Mouse (Mus musculus): Measurements from ENCODE around the gene Gpr173. TPM values are rescaled to one million over a fixed set of nuclear protein-coding genes. Genes with fewer than 3 reads are reported as not detected.

Gene Gpr173
- total and polyA plus RNA-seq, 3 experiments, result not detected

GRCm38 (mm10) chrX:152342358-152342901, 26.1 kb downstream of the Gpr173 start, which contains the start of gene Tspyl2:
TSS of gene Tspyl2 (minus strand) at chrX:152342425.
- H3K27ac ChIP-seq (ENCODE audit: insufficient read depth, low read depth), result no peak within 1 kb of the TSS
- dilution Hi-C loops (cut with MboI; ENCODE audit: extremely low pct_ligation_motif_present, extremely low pct_unique_long_range_greater_than_20kb, low sequenced_read_pairs) (no loop called here), in situ Hi-C loops (cut with MboI; ENCODE audit: low pct_ligation_motif_present, low pct_unique_long_range_greater_than_20kb, low sequenced_read_pairs) (no loop called here)
- H3K36me3 ChIP-seq (replicated peaks in 1 of 2; ENCODE audit: control insufficient read depth in 1 of 2, insufficient read depth in 1 of 2, low read length in 1 of 2), result peaks cover 14 to 34% of the 10 kb centered on the region in 2 experiments
- H3K9ac ChIP-seq (ENCODE audit: insufficient read depth, low read depth), result peak within 1 kb of the TSS; percentile 94
- TF ChIP-seq KAT2A (IDR thresholded peaks at IDR 0.05; ENCODE audit: insufficient replicate concordance, low read length), result no peak
- TF ChIP-seq NELFE (IDR thresholded peaks at IDR 0.05; ENCODE audit: low read depth, low read length), result peak; percentile 56; the same call in 1 of the 2 replicates
- no peak for TF ChIP-seq ZKSCAN1 (IDR thresholded peaks at IDR 0.05; ENCODE audit: borderline replicate concordance, low read depth, low read length)
- TF ChIP-seq TBP (conservative IDR thresholded peaks at IDR 0.05; ENCODE audit: low read depth, low read length), result peak; percentile 9; the same call in 1 of the 2 replicates
- TF ChIP-seq BHLHE40 (IDR thresholded peaks at IDR 0.05; ENCODE audit: low read depth, low read length), result peak; percentile 91
- peak; percentile 51; the same call in 1 of the 2 replicates for TF ChIP-seq MXI1 (IDR thresholded peaks at IDR 0.05; ENCODE audit: low read depth, low read length)
- TF ChIP-seq ZMIZ1 (IDR thresholded peaks at IDR 0.05; ENCODE audit: low read depth, low read length), result peak; percentile 42; the same call in 1 of the 2 replicates
- TF ChIP-seq MAZ (IDR thresholded peaks at IDR 0.05; ENCODE audit: low read depth, low read length), result peak; percentile 24
- TF ChIP-seq HCFC1 (IDR thresholded peaks at IDR 0.05; ENCODE audit: low read depth, low read length), result peak; percentile 70
- TF ChIP-seq CHD2 (IDR thresholded peaks at IDR 0.05; ENCODE audit: low read length), result peak; percentile 91
- no peak for TF ChIP-seq ZC3H11A (IDR thresholded peaks at IDR 0.05; ENCODE audit: low read depth, low read length)
- no peak for TF ChIP-seq ETS1 (conservative IDR thresholded peaks at IDR 0.05; ENCODE audit: low read depth, low read length)
- TF ChIP-seq MAFK (IDR thresholded peaks at IDR 0.05; ENCODE audit: insufficient replicate concordance, low read length), result no peak
- TF ChIP-seq ZNF384 (IDR thresholded peaks at IDR 0.05; ENCODE audit: low read depth, low read length), result no peak
- TF ChIP-seq NRF1 (IDR thresholded peaks at IDR 0.05; ENCODE audit: low read depth, low read length), result peak; percentile 62
- peak; percentile 28; the same call in 1 of the 2 replicates for TF ChIP-seq TCF12 (IDR thresholded peaks at IDR 0.05; ENCODE audit: low read depth, low read length)
- peak; percentile 68 for TF ChIP-seq POLR2A (IDR thresholded peaks at IDR 0.05; ENCODE audit: low read depth, low read length)
- no peak for TF ChIP-seq PAX5 (IDR thresholded peaks at IDR 0.05; ENCODE audit: low read length)
- TF ChIP-seq ELF1 (IDR thresholded peaks at IDR 0.05; ENCODE audit: low read depth, low read length), result peak; percentile 43; the same call in 1 of the 2 replicates
- TF ChIP-seq EP300 (IDR thresholded peaks at IDR 0.05; ENCODE audit: low read length), result no peak
- no peaks in the 10 kb centered on the region for H3K27me3 ChIP-seq (replicated peaks)
- peak within 1 kb of the TSS; percentile 50 for H3K4me2 ChIP-seq (ENCODE audit: insufficient read depth, low read depth, poor library complexity, severe bottlenecking)
- H3K79me2 ChIP-seq (replicated peaks; ENCODE audit: control insufficient read depth, extremely low read depth, insufficient read depth, poor library complexity, severe bottlenecking), result no peaks in the 10 kb centered on the region
- peak; percentile 94 for DNase-seq (ENCODE audit: extremely low read depth)
- H3K4me1 ChIP-seq (ENCODE audit: control insufficient read depth in 1 of 2, insufficient read depth in 2 of 2), result peaks cover 0 to 14% of the 10 kb centered on the region in 2 experiments; a peak in 1 of 4 replicates
- H3K4me3 ChIP-seq (replicated peaks in 1 of 3; ENCODE audit: low read depth in 2 of 3, low read length in 2 of 3, poor library complexity in 1 of 3), result peak within 1 kb of the TSS; percentile 65 to 93 (median 68)
- H3K9me3 ChIP-seq (replicated peaks; ENCODE audit: low read length), result no peaks in the 10 kb centered on the region

DNA sequence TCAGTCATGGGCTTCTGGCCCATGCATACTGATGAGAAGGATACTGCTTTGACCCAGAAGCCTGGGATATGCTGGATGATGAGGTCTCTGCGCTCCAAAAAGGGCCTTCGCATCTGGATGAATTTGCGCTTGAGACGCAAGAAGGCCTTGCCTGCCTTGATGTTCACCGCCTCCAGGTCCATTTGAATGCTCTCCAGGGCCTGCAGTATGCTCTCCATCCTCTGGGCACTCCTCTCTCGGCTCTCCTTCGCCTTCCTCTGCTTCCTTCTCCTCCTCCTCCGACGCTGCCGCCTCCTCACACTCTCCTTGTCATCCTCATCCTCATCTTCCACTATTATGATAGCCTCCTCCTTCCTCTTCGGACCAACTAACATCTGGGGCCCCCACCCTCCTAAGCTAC, 27.0 kb downstream of the Gpr173 start:
- no peak for DNase-seq (ENCODE audit: extremely low read depth)
- Histone ChIP-seq H3K36me3 (replicated peaks in 1 of 2; ENCODE audit: control insufficient read depth in 1 of 2, insufficient read depth in 1 of 2, low read length in 1 of 2) (peaks cover 17 to 41% of the 10 kb centered on the region in 2 experiments), H3K27me3 (replicated peaks) (no peaks in the 10 kb centered on the region), H3K9me3 (replicated peaks; ENCODE audit: low read length) (no peaks in the 10 kb centered on the region), H3K4me2 (ENCODE audit: insufficient read depth, low read depth, poor library complexity, severe bottlenecking) (peak overlapping the region; percentile 46), H3K4me3 (replicated peaks in 1 of 3; ENCODE audit: low read depth in 2 of 3, low read length in 2 of 3, poor library complexity in 1 of 3) (peak overlapping the region; percentile 65 to 93 (median 68)), H3K79me2 (replicated peaks; ENCODE audit: control insufficient read depth, extremely low read depth, insufficient read depth, poor library complexity, severe bottlenecking) (no peaks in the 10 kb centered on the region), H3K27ac (ENCODE audit: insufficient read depth, low read depth) (no peak overlapping the region), H3K9ac (ENCODE audit: insufficient read depth, low read depth) (peak overlapping the region; percentile 94), H3K4me1 (ENCODE audit: control insufficient read depth in 1 of 2, insufficient read depth in 2 of 2) (peaks cover 0 to 14% of the 10 kb centered on the region in 2 experiments; a peak in 1 of 4 replicates)
- dilution Hi-C loops (cut with MboI; ENCODE audit: extremely low pct_ligation_motif_present, extremely low pct_unique_long_range_greater_than_20kb, low sequenced_read_pairs), result no loop called here
- in situ Hi-C loops (cut with MboI; ENCODE audit: low pct_ligation_motif_present, low pct_unique_long_range_greater_than_20kb, low sequenced_read_pairs), result no loop called here
- TF ChIP-seq IRF4 (IDR thresholded peaks at IDR 0.05; ENCODE audit: low read depth, low read length) (no peak), UBTF (IDR thresholded peaks at IDR 0.05; ENCODE audit: low read depth, low read length) (no peak), MAZ (IDR thresholded peaks at IDR 0.05; ENCODE audit: low read depth, low read length) (no peak), E2F4 (IDR thresholded peaks at IDR 0.05; ENCODE audit: insufficient replicate concordance, low read depth, low read length) (no peak), USF1 (IDR thresholded peaks at IDR 0.05; ENCODE audit: low read depth, low read length) (no peak), GABPA (IDR thresholded peaks at IDR 0.05; ENCODE audit: insufficient replicate concordance, low read depth, low read length) (no peak), MXI1 (IDR thresholded peaks at IDR 0.05; ENCODE audit: low read depth, low read length) (no peak), ZKSCAN1 (IDR thresholded peaks at IDR 0.05; ENCODE audit: borderline replicate concordance, low read depth, low read length) (no peak), RCOR1 (conservative IDR thresholded peaks at IDR 0.05; ENCODE audit: low read depth, low read length) (no peak), ZC3H11A (IDR thresholded peaks at IDR 0.05; ENCODE audit: low read depth, low read length) (no peak), MYC (IDR thresholded peaks at IDR 0.05; ENCODE audit: low read depth, low read length) (no peak), USF2 (conservative IDR thresholded peaks at IDR 0.05; ENCODE audit: low read depth, low read length) (no peak), EP300 (IDR thresholded peaks at IDR 0.05; ENCODE audit: low read length) (no peak)

Data from CH12.LX (cell line).